Mouse (Mus musculus): Measurements from ENCODE around the gene Gm266. TPM values are rescaled to one million over a fixed set of nuclear protein-coding genes. Genes with fewer than 3 reads are reported as not detected.

Gm266 gene
- polyA plus RNA-seq, 1 experiment from 2014 or later: 42.6 TPM

- Histone ChIP-seq H3K4me3 (ENCODE audit: low read depth, low read length) (no peak overlapping the region), H3K27ac (ENCODE audit: low read length) (no peak overlapping the region), H3K9ac (replicated peaks; ENCODE audit: low read depth, low read length) (no peak overlapping the region), H3K4me2 (replicated peaks; ENCODE audit: low read depth, low read length) (no peak overlapping the region), H3K4me1 (ENCODE audit: control insufficient read depth, insufficient read depth, low read length) (no peaks in the 10 kb centered on the region; the same call in 1 of the 2 replicates), H3K9me3 (ENCODE audit: control insufficient read depth, low read depth, low read length) (no peaks in the 10 kb centered on the region), H3K36me3 (ENCODE audit: control insufficient read depth, insufficient read depth, low read length) (no peaks in the 10 kb centered on the region), H3K27me3 (ENCODE audit: control insufficient read depth, insufficient read depth, low read length) (no peaks in the 10 kb centered on the region; the same call in 1 of the 2 replicates)
- 94% methylated on average over 3 of the region's 3 CpGs for WGBS
- no peak for ATAC-seq (ENCODE audit: insufficient number of reproducible peaks, insufficient read depth, low FRiP score, low read depth)
These were observed 11.2 kb downstream of the Gm266 start for GRCm38 (mm10) chr12:111474384-111474783.

GRCm38 (mm10) chr12:111472886-111473285 is 12.7 kb downstream of the Gm266 start:
- no peak overlapping the region for H3K4me2 ChIP-seq (replicated peaks; ENCODE audit: low read depth, low read length)
- WGBS: 75% methylated on average over 5 of the region's 5 CpGs
- no peak overlapping the region for H3K9ac ChIP-seq (replicated peaks; ENCODE audit: low read depth, low read length)
- H3K36me3 ChIP-seq (ENCODE audit: control insufficient read depth, insufficient read depth, low read length): no peaks in the 10 kb centered on the region
- H3K4me1 ChIP-seq (ENCODE audit: control insufficient read depth, insufficient read depth, low read length): no peaks in the 10 kb centered on the region; the same call in 1 of the 2 replicates
- H3K9me3 ChIP-seq (ENCODE audit: control insufficient read depth, low read depth, low read length): no peaks in the 10 kb centered on the region
- H3K27me3 ChIP-seq (ENCODE audit: control insufficient read depth, insufficient read depth, low read length): no peaks in the 10 kb centered on the region; the same call in 1 of the 2 replicates
- no peak overlapping the region for H3K4me3 ChIP-seq (ENCODE audit: low read depth, low read length)
- ATAC-seq (ENCODE audit: insufficient number of reproducible peaks, insufficient read depth, low FRiP score, low read depth): no peak
- H3K27ac ChIP-seq (ENCODE audit: low read length): no peak overlapping the region

GRCm38 (mm10) chr12:111471721-111472120 is 13.9 kb downstream of the Gm266 start:
- no peak for ATAC-seq (ENCODE audit: insufficient number of reproducible peaks, insufficient read depth, low FRiP score, low read depth)
- 67% methylated on average over 3 of the region's 3 CpGs for WGBS

GRCm38 (mm10) chr12:111471119-111471518 is 14.5 kb downstream of the Gm266 start:
- no peak overlapping the region for H3K27ac ChIP-seq (ENCODE audit: low read length)
- H3K36me3 ChIP-seq (ENCODE audit: control insufficient read depth, insufficient read depth, low read length): no peaks in the 10 kb centered on the region
- no peak overlapping the region for H3K4me3 ChIP-seq (ENCODE audit: low read depth, low read length)
- H3K9me3 ChIP-seq (ENCODE audit: control insufficient read depth, low read depth, low read length): no peaks in the 10 kb centered on the region
- ATAC-seq (ENCODE audit: insufficient number of reproducible peaks, insufficient read depth, low FRiP score, low read depth): no peak
- no peaks in the 10 kb centered on the region; the same call in 1 of the 2 replicates for H3K4me1 ChIP-seq (ENCODE audit: control insufficient read depth, insufficient read depth, low read length)
- H3K27me3 ChIP-seq (ENCODE audit: control insufficient read depth, insufficient read depth, low read length): no peaks in the 10 kb centered on the region; the same call in 1 of the 2 replicates
- WGBS: 47% methylated on average over 1 of the region's 1 CpGs
- H3K4me2 ChIP-seq (replicated peaks; ENCODE audit: low read depth, low read length): no peak overlapping the region
- H3K9ac ChIP-seq (replicated peaks; ENCODE audit: low read depth, low read length): no peak overlapping the region

More at GRCm38 (mm10) chr12:111471721-111472120, 13.9 kb downstream of the Gm266 start:
- Histone ChIP-seq H3K36me3 (ENCODE audit: control insufficient read depth, insufficient read depth, low read length) (no peaks in the 10 kb centered on the region), H3K4me3 (ENCODE audit: low read depth, low read length) (no peak overlapping the region), H3K9me3 (ENCODE audit: control insufficient read depth, low read depth, low read length) (no peaks in the 10 kb centered on the region), H3K4me2 (replicated peaks; ENCODE audit: low read depth, low read length) (no peak overlapping the region), H3K27me3 (ENCODE audit: control insufficient read depth, insufficient read depth, low read length) (no peaks in the 10 kb centered on the region; the same call in 1 of the 2 replicates), H3K4me1 (ENCODE audit: control insufficient read depth, insufficient read depth, low read length) (no peaks in the 10 kb centered on the region; the same call in 1 of the 2 replicates), H3K27ac (ENCODE audit: low read length) (no peak overlapping the region), H3K9ac (replicated peaks; ENCODE audit: low read depth, low read length) (no peak overlapping the region)

- no peaks in the 10 kb centered on the region for H3K9me3 ChIP-seq (ENCODE audit: control insufficient read depth, low read depth, low read length)
- no peak overlapping the region for H3K27ac ChIP-seq (ENCODE audit: low read length)
- 5% methylated on average over 8 of the region's 8 CpGs for WGBS
- H3K27me3 ChIP-seq (ENCODE audit: control insufficient read depth, insufficient read depth, low read length): no peaks in the 10 kb centered on the region; the same call in 1 of the 2 replicates
- H3K4me1 ChIP-seq (ENCODE audit: control insufficient read depth, insufficient read depth, low read length): no peaks in the 10 kb centered on the region; the same call in 1 of the 2 replicates
- no peak overlapping the region for H3K4me2 ChIP-seq (replicated peaks; ENCODE audit: low read depth, low read length)
- no peak overlapping the region for H3K4me3 ChIP-seq (ENCODE audit: low read depth, low read length)
- no peak overlapping the region for H3K9ac ChIP-seq (replicated peaks; ENCODE audit: low read depth, low read length)
- no peak for ATAC-seq (ENCODE audit: insufficient number of reproducible peaks, insufficient read depth, low FRiP score, low read depth)
- no peaks in the 10 kb centered on the region for H3K36me3 ChIP-seq (ENCODE audit: control insufficient read depth, insufficient read depth, low read length)
These were observed 16.1 kb downstream of the Gm266 start for GRCm38 (mm10) chr12:111469507-111469906.

GRCm38 (mm10) chr12:111468206-111468605 is 17.4 kb downstream of the Gm266 start:
- H3K9me3 ChIP-seq (ENCODE audit: control insufficient read depth, low read depth, low read length): no peaks in the 10 kb centered on the region
- no peaks in the 10 kb centered on the region for H3K4me1 ChIP-seq (ENCODE audit: control insufficient read depth, insufficient read depth, low read length)
- H3K36me3 ChIP-seq (ENCODE audit: control insufficient read depth, insufficient read depth, low read length): no peaks in the 10 kb centered on the region
- H3K4me3 ChIP-seq (ENCODE audit: low read depth, low read length): no peak overlapping the region
- no peak overlapping the region for H3K27ac ChIP-seq (ENCODE audit: low read length)
- WGBS: 78% methylated on average over 7 of the region's 7 CpGs
- no peak overlapping the region for H3K9ac ChIP-seq (replicated peaks; ENCODE audit: low read depth, low read length)
- no peak overlapping the region for H3K4me2 ChIP-seq (replicated peaks; ENCODE audit: low read depth, low read length)
- ATAC-seq (ENCODE audit: insufficient number of reproducible peaks, insufficient read depth, low FRiP score, low read depth): no peak
- no peaks in the 10 kb centered on the region; the same call in 1 of the 2 replicates for H3K27me3 ChIP-seq (ENCODE audit: control insufficient read depth, insufficient read depth, low read length)

GRCm38 (mm10) chr12:111466369-111466768 is 19.3 kb downstream of the Gm266 start:
- WGBS: 90% methylated on average over 3 of the region's 3 CpGs
- Histone ChIP-seq H3K9ac (replicated peaks; ENCODE audit: low read depth, low read length) (no peak overlapping the region), H3K4me3 (ENCODE audit: low read depth, low read length) (no peak overlapping the region), H3K27me3 (ENCODE audit: control insufficient read depth, insufficient read depth, low read length) (no peaks in the 10 kb centered on the region; the same call in 1 of the 2 replicates), H3K9me3 (ENCODE audit: control insufficient read depth, low read depth, low read length) (no peaks in the 10 kb centered on the region), H3K36me3 (ENCODE audit: control insufficient read depth, insufficient read depth, low read length) (no peaks in the 10 kb centered on the region), H3K4me2 (replicated peaks; ENCODE audit: low read depth, low read length) (no peak overlapping the region), H3K27ac (ENCODE audit: low read length) (no peak overlapping the region), H3K4me1 (ENCODE audit: control insufficient read depth, insufficient read depth, low read length) (no peaks in the 10 kb centered on the region)
- no peak for ATAC-seq (ENCODE audit: insufficient number of reproducible peaks, insufficient read depth, low FRiP score, low read depth)

GRCm38 (mm10) chr12:111463570-111463969 is 22.1 kb downstream of the Gm266 start:
- H3K27ac ChIP-seq (ENCODE audit: low read length): no peak overlapping the region
- H3K9me3 ChIP-seq (ENCODE audit: control insufficient read depth, low read depth, low read length): no peaks in the 10 kb centered on the region
- no peak overlapping the region for H3K9ac ChIP-seq (replicated peaks; ENCODE audit: low read depth, low read length)
- no peaks in the 10 kb centered on the region for H3K36me3 ChIP-seq (ENCODE audit: control insufficient read depth, insufficient read depth, low read length)
- H3K4me3 ChIP-seq (ENCODE audit: low read depth, low read length): no peak overlapping the region
- no peaks in the 10 kb centered on the region for H3K27me3 ChIP-seq (ENCODE audit: control insufficient read depth, insufficient read depth, low read length)
- 69% methylated on average over 7 of the region's 7 CpGs for WGBS
- no peak overlapping the region for H3K4me2 ChIP-seq (replicated peaks; ENCODE audit: low read depth, low read length)
- no peak for ATAC-seq (ENCODE audit: insufficient number of reproducible peaks, insufficient read depth, low FRiP score, low read depth)
- no peaks in the 10 kb centered on the region for H3K4me1 ChIP-seq (ENCODE audit: control insufficient read depth, insufficient read depth, low read length)

GRCm38 (mm10) chr12:111457742-111458141 is 27.9 kb downstream of the Gm266 start:
- no peak overlapping the region for H3K27ac ChIP-seq (ENCODE audit: low read length)
- 73% methylated on average over 1 of the region's 1 CpGs for WGBS
- peaks cover 19% of the 10 kb centered on the region for H3K4me1 ChIP-seq (ENCODE audit: control insufficient read depth, insufficient read depth, low read length)
- H3K36me3 ChIP-seq (ENCODE audit: control insufficient read depth, insufficient read depth, low read length): no peaks in the 10 kb centered on the region
- no peak for ATAC-seq (ENCODE audit: insufficient number of reproducible peaks, insufficient read depth, low FRiP score, low read depth)
- H3K27me3 ChIP-seq (ENCODE audit: control insufficient read depth, insufficient read depth, low read length): no peaks in the 10 kb centered on the region
- H3K9me3 ChIP-seq (ENCODE audit: control insufficient read depth, low read depth, low read length): no peaks in the 10 kb centered on the region
- H3K9ac ChIP-seq (replicated peaks; ENCODE audit: low read depth, low read length): no peak overlapping the region
- no peak overlapping the region for H3K4me2 ChIP-seq (replicated peaks; ENCODE audit: low read depth, low read length)
- no peak overlapping the region for H3K4me3 ChIP-seq (ENCODE audit: low read depth, low read length)
